Mouse (Mus musculus) urinary bladder, postnatal 4 days (tissue): ENCODE results near the gene Rnf123.

Source experiments
- DNase-seq, 2 experiments: peaks; one replicate each; pipeline ENCODE4 v3.0.0; 2021 to 2022; ENCODE audit warnings: low spot score in 2 of 2

The Rnf123 gene

DNA sequence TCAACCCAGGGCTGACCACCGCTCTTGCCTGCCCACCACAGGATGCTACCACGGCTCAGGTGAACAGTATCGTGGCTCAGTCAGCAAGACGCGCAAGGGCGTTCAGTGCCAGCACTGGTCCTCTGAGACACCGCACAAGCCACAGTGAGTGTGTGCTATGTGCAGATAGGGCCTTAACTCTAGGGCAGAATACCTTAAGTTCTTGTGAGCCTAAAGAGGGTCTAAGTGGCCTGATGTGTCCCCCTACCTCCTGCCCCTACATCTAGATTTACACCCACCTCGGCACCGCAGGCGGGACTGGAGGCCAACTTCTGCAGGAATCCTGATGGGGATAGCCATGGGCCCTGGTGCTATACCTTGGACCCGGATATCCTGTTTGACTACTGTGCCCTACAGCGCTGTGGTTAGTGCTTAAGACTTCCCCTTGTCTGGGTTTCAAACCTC is at the start of gene Rnf123:
Rnf123 (minus strand) TSS at position 359 of the 444 bp plus-strand sequence.
- DNase-seq, result no peak

DNA sequence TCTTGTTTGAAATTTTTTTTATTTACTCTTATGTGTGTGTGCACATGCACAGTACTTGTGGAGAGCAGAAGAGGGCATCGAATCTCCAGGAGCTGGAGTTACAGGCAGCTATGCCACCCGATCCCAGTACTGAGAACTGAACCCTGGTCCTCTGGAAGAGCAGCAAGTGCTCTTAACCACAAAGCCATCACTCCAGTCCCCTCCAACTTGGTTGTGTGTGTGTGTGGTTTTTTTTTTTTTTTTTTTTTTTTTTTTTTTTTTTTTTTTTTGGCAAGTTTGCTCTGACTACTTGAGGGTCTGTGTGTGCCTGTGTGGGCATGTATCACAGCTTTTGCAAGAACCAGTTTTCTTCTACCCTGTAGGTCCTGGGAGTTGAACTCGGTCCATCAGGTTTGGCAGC is 49.2 kb upstream of the Rnf123 start:
- DNase-seq, result no peak

DNA sequence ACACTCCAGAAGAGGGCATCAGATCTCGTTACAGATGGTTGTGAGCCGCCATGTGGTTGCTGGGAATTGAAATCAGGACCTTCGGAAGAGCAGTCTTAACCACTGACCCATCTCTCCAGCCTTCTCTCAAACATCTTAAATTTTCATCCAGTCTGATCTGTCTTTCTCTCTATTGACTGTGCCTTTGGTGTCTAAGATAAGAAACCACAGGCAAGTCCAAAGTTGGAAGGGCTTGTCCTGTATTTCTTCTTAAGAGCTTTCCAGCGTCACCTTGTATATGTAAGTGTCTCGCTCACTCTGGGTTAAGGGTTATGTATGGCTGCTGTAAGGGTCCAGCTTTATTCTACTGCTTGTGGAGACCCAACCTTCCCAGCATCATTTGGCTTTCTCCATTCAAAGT is 48.4 kb upstream of the Rnf123 start:
- no peak for DNase-seq

DNA sequence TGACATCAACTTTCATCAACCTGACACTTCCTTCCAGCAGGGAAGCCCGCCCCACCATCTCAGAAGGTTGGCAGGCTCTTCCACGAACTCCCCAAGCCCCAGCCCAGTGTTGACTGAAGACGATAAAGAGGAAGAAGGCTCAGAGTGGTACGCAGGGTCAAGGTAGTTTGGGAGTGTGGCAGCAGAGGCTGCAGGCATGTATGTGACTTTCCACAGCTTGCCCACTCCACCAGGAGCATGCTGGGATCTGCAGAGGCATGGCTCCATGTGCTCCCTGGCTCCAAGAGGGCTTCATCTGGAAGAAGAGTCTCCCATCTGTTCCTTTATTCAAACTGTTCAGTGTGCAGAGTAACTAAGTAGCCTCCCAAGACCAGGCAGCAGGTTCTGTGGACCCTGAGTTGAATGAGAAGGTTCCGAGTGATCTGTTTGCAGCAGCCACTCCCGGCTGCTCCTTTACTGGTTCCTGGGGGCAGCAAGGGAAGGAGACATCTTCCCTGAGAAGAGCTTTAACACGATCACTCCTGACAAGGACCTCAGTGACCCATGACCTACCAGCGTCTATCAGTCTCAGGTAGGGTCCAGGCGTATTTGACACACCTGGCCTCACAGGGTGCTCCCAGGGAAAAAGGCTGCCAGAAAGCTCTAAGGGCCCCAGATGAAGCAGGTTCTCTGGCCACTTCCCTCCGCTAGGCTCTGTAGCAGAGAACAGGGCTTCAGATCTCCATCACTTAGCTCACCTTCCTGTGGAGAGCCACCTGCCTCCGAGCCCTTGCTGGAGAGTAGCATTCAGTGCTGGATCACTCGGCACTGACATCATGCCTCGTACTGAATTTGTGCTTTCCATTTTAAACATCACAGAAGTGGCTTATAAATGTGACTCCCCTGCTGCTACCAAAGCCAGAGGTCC is 46.1 kb upstream of the Rnf123 start:
- DNase-seq, result no peak

DNA sequence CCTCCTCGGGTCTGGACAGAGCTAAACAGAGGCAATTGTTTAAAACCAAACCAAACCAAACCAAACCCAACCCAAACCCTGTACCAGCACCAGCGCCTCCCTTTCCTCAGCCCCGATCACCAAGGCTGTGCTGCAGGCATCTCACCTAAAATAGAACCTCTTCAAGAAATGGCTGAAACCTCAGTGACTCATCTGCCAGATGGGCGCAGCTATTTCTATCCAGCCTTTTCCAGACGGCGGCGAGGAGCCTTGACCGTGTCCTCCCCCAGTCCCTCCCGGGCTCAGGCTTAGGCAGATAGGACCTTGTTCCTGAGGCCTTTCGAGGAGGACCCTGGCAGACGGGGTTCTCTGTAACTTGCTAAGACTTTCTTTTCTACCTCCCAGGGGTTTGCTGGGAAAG is 45.1 kb upstream of the Rnf123 start:
- no peak for DNase-seq

DNA sequence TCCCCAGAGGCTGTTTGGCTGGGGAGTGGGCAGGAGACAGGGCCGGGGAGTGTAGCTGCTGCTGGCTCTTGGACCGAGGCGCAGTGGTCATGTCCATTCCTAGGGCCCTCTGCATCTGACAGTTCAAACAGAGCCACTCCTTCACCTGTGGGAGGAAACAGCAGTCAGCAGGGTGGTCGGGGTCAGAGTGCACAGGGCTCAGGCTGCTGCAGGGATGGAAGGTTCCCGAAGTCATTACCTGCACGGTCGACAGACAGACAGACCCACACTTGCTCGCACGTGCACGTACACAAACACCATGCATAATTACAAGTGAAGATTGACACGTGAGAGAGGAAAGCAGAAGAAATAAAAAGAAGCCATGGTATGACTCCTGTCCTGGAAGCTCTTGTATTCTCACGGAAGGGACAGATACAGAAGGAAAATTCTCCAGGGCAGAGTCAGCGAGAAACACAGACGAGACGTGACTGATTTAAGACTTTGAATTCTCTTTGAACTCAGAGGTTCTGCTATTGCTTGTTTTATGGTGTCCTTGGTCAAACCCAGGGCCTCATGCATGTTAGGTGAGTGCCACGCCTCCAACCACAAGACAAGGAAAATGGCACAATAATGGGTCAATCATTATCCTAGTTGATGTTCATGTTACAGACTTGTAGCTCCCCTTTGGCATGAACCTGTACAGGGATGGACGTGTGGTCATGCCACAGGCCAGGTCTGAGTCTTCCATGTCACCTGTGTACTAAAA is 43.5 kb upstream of the Rnf123 start:
- no peak for DNase-seq

DNA sequence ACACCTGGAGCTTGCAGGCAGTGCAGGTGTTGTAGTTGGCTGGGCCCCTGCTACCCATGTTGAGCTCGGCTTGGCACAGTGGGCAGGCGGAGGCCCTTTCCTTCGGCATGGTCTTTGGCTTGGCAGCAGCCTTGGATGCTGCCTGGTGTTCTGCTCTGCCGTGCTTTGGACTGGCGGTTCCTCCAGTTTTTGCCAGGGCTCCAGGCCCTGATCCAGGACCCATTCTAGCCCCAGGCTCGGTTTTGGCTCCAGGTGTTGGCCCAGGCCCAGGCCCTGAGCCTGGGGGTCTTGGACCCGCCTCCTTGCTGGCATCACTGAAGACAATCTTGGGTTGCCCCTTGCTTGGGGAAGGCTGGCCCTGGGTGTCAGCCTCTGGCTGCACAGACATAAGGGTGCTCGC is 42.6 kb upstream of the Rnf123 start:
- no peak for DNase-seq

DNA sequence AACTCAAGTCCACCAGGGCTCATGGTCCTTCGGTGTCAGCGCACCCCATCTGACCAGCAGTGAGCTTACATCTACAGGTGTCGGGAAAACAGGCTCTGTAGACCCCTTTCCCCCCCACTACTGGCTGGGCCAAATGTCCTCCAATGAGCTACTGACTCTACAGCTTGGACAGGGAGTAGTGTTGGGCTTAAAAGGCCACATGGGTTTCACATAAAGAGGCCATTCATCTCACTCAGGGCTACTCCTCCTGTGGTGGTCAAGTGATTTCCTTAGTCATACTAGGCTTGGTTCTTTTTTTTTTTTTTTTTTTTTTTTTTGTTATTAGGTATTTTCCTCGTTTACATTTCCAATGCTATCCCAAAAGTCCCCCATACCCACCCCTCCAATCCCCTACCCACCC is 40.8 kb upstream of the Rnf123 start:
- DNase-seq, result no peak

DNA sequence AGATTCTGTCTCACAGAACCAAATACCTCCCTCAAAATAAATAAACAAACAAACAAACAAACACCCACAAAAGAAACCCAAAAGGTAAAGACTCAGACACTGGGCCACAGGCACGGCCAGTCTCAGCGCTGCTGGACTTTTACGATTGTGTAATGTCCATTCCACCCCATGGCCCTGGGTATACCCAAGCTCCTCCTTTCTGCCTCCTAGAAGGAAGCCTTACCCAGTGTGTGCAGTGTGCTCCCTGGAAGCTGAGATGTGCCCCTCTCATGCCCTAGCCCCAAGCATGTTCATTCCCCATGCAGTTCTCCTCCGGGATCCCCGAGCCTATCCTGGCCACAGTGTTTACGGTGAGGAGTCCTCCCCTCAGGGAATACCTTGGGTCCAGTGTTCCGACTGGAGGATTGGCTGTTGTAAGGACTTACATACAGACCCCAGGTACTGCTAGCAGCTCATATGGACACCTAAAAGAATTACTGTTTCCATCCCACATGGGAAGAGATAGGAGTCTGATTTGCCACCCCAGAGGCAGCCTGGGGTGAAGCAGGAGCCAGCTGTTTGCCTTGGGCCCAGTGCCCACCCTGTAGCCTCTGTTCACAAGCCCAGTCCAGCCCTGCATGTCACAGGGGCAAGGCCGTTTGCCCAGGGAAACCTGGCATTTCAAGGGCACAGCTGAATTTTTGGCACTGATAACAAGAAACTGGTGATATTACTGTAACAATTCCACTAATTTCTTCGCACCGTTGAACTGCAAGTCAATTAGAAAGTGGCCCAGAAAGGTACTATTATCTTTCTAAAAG is 38.2 kb upstream of the Rnf123 start:
- no peak for DNase-seq

DNA sequence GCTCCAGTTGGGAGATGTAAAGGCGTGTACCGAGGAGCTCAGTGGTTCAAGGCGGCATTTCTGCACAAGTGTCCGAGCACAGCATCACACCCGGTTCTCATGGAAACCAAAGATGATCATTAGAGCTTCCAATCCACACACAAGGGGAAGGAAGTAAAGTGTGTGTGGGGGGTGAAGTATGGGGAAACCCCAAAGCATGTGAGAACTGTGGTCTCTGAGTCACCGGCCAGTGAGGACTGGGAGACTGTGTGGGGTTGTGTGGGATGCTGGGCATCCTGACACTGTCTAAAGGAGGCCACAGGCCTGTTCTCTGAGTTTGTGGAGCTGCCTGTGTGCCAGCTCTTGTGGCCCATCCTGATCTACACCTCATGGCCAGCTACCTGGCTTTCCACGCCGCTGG is 37.5 kb upstream of the Rnf123 start:
- DNase-seq, result no peak

DNA sequence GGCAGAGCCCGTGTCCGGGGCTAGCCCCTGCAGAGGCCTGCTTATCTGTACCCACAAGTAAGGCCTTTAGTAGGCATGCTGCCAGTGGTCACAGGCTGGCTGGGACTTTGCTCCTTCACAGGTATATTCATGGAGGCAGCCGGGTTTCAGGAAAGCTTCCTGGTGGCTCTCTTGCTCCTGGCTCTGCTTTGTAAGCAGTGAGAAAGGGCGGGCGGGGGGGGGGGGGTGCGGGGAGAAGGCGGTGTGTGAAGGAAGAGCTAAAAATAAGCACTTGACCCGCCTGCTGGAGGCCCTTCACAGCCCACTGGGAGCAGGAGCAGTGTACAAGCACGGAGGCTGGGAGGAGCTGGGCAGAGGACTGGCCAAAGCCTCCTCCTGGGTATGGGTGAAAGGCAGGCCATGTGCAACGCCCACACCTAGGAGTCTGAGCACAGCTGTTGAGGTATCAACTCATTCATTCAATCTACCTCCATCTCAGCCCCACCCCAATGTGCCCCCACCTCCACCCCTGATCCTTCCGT is 36.8 kb upstream of the Rnf123 start:
- DNase-seq, result no peak

DNA sequence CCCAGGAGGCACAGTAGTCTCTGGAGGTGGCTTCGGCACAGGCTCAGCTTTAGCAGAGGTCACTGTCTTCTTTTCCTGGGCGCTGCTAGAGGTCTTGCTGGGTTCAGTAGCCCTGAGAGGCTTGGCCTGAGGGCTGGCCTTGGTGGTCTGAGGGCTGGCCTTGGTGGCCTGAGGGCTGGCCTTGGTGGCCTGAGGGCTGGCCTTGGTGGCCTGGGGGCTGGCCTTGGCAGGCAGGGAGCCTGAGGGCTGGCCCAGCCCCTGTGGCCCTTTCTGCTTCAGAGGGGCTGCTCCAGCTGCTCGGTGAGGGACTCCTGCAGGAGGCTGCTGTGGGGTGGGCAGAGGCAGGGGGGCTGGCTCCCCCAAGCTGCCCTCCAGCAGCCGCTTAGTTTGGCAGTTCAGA is 34.0 kb upstream of the Rnf123 start:
- DNase-seq, result no peak

DNA sequence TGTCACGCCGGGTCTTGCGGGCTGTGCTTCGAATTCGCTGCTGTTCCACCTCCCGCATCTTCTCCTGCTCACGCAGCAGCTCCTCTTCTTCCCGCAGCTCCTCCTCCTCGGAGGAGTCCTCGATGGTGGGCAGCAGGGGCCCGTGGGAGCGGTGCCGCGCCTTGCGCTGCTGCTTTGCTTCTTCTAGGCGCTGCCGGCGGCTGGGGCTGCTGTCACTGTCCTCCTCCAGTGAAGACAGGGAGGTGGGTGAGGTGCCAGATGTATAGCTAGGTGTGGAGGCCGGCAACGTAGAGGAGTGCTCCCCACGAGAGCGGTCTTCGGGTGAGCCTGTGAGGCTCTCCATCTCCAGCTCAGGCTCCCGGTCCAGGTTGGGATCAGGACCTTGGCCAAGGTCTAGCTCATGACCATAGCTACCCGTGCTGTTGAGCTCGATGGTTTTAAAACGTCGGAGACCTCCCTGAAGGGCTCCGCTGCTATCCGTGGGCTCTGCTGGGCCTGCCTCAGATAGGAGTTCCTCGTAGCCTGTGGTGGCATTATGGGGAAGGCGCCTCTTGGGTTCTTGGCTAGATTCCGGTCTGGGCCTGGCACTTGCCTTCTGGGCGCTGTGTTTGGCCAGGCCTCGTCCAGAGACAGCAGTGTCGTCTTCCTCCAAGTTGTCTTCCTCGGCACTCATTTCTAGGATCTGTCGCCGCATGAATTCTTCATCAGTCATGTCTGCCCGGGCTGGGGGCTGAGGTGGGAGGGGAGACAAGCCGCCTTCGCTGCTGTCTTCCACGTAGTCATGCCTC is 32.3 kb upstream of the Rnf123 start:
- no peak for DNase-seq

DNA sequence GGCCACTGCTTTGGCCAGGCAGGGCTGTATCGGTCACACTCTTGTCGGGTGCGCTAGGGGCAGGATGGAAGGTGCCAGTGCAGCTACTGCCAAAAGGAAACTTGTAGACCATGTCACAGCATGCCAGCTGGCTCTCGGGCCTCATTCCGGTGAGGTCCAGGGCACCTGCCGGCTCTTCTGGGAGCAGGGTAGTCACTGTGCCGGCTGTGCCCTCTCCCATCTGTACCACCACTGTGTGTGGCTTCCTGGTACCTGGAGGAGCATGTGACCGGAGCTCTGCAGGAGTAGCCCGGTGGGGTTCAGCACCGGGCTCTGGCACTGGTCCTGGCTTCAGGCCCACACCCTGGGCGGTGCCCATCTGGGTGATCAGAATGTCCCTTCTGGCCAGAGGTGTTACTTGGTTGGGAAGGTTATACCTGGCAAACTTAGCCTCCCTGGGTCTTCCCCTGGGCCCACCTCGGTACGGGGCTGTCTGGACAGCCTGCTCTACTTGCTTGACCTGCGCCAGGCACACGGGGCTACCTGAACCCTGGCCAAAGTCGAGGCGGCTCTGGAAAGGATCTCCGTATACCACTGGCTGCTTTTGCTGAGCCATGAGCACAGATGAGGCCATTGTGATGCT is 29.7 kb upstream of the Rnf123 start:
- no peak for DNase-seq

DNA sequence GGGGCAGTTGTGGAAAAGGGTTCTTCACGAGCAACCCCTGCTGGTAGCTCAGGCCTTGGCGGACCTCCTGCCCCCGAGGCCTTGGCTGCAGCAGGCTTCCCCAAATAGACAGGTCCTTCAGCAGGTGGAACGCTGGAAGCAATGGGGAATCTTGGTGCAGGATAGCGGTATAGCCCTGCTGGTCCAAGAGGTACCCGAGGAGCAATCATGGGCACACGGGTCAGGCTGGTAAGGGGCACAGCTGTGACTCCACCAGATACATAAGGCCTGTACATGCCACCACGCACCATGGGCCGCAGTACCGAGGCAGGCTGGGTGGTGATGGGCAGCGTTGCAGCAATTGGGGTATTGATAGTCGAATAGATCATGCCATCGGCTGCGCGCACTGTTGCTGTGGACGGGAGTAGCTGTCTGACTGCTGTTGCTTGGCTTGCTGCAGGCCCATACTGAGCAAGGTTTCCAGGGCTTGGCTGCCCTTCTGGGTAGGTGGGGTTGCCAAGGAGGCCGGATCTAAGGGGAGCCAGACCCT is 28.5 kb upstream of the Rnf123 start:
- DNase-seq, result no peak

DNA sequence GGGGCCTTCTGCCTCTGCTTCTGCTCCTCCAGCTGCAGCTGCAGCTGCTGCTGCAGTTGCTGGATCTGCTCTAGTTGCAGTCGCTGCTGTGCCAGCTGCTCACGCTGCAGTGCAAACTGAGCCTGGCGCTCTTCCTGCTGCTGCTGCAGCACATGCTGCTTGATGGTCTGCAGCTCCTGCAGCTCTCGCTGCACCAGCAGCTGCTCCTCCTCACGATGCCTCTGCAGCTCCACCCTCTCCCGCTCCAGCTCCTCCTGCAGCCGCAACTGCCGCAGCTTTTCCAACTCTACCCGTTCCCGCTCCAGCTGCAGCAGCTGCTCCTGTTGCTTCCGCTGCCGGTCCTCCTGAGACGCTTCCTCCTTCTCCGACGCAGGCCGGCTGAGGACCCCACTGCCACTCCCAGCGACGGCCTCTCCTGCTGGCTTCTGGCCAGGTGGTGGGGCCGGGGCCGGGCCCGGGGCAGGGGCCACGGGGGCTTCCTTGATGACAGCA is 28.0 kb upstream of the Rnf123 start:
- no peak for DNase-seq

DNA sequence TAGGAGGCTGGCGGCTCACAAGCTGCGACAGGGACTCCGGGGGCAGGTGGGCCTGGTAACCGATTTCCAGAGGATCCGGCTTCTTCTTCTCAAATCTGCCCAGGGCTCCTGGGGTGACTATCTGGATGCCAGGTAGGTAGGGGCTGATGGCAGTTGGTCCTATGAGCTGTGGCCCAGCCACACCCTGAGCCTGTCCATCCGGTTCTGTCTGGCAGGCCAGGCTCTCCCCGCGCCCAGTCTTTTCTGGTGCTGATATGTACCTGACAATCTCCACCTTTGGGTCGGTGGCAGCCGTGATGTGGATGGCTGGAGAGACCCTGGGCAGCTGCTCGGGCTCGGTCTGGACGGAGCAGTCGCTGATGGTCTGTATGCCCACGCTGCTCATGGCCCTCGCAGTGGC is 27.0 kb upstream of the Rnf123 start:
- DNase-seq, result no peak

DNA sequence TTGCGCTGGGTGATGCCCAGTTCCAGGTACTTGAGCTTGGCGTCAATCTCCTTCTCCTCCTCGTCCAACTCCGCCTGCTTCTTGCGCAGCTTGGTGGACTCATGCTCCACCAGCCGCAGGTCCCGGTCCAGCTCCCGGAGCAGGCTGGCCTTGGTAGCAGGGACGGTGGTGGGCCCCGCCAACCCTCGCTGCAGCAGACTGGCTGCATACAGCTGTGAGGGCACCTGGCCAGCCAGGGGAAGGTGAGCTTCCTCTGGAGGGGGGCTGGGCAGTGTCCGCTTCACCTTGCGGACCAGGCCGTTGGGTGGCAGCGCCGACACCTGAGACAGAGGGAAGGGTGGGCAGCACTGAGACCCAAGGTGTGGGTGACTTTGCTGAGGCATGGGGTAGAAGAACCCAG is 24.7 kb upstream of the Rnf123 start:
- DNase-seq, result no peak

DNA sequence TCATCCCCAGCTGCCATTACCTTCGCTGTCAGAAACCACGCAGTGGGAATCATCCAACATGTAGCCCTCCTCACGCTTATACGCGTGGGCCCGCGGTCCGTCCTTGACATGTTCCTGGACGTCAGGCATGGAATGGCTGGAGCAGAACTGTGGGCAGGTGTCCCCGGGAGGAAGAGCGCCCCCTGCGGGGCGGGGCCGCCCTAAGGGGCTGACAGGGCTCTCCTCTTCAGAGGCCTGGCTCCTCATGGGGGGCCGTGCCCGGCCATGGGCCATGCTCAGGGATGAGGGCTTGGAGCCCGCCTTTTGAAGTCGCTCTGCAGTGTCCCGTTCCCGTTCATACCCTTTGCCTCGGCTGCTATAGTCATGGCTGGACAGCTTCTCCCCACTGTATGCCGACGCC is 22.9 kb upstream of the Rnf123 start:
- DNase-seq, result no peak

DNA sequence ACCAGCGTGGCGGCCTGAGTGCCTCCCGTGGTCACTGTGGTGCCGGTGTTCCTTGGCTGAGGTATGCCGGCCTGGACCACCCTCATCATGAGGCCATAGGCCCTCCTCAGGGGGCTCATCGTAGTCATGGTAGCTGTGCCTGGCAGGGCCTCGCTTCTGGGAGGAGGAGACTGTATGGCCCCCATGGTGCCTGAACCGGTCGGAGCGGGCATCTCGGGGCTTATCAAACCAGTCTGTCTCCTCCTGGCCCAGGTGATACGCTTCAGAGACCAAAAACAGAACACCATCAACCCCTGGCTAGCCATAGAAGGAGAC is 22.4 kb upstream of the Rnf123 start:
- no peak for DNase-seq
